Mouse (Mus musculus) myocyte (in vitro differentiated cells): ENCODE results near the gene Cadps.

ENCODE experiments used
- MAX ChIP-seq: IDR thresholded peaks from one replicate; pipeline ENCODE4 v1.6.1; 2011; ENCODE audit warnings: low read depth, mild to moderate bottlenecking, control low read depth
- POLR2A ChIP-seq: IDR thresholded peaks from one replicate; pipeline ENCODE4 v1.6.1; 2011; ENCODE audit warnings: low read depth, mild to moderate bottlenecking, control low read depth, moderate library complexity; ENCODE audit not compliant: insufficient read length

DNA sequence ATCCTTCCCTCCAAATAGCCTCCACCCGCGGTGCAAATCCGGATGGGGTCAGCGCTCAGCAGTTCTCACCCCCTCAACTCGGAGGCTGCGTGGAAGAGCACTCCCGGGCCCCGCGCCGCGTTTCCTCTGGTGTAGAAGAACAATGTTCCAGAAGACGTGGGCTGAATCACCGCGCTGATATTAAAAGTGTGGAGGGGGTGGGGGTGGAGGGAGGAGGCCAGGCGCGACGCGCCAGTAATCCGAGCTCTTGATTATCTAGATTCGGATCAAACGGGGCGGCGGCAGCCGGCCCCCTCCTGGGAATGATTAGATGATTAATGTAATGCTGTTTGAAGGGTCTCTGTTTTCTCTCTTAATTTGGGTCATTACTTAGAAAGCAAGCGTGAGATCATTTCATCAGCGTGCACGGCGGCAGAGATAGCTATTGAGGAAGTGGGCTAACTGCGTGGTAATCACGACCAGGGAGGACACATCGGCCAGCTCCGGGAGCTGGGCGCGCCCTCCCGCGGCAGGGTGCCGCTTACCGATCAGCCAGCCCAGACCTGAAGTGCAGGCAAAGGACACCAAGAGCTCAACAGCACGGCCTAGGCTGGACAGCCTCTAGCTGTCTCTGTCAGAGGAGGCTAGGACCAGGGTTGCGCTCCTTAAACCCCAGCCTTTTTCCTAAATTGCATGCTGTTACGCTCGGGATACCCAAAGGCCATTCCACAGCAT, 481.6 kb downstream of the Cadps start:
- no peak for TF ChIP-seq MAX
- TF ChIP-seq POLR2A = no peak
